Mouse (Mus musculus): ENCODE data around the gene Ercc1.

DNA sequence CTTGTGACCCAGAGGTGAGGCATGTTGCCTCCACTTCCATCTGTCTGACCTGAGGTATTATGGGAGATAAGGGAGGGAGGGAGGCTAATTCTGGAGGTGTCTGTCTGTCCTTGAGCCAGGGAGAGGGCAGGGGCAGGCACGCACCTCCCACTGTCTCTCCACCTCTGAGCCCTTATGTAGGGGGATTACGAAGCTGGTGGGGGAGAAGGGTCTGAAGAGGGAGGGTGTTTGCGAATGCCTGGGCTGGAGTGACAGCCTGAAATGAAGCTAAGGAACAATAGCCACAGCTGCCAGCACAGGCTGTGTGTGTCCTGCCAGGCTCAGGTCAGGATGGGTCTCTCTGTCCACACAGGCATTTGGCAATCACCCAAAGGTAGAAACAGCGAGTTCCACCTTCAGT lies 17.7 kb downstream of the Ercc1 start:
- TF ChIP-seq CTCF (IDR thresholded peaks at IDR 0.05; ENCODE audit: low read depth): no peak
- no peak for TF ChIP-seq EP300 (optimal IDR thresholded peaks at IDR 0.05)

All from stomach, postnatal 0 days (tissue).